Mouse (Mus musculus): Measurements from ENCODE around the gene Negr1. TPM values are rescaled to one million over a fixed set of nuclear protein-coding genes. Genes with fewer than 3 reads are reported as not detected.

Negr1 gene
- total and polyA plus RNA-seq, 3 experiments = 0.16 TPM; not detected in 2

DNA sequence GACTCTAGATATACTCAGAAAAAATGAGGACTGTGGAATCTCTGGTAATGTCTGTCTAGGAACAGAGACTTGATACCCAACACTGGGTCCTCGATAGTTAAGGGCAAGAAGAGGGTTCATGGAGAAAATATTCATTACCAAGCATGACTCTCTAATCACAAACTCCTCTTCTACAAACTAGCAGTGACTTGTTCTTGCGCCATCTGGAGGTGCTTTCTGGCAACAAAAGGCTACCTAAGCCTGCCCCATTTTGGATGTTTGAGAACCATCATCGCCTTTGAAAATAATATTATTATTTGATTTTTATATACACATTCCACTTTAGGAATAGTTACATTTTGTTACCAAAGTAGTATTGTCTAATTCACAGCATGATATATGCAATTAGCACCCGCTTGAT is 637.1 kb downstream of the Negr1 start:
- Histone ChIP-seq H3K4me1 (ENCODE audit: insufficient read depth, low read depth, low read length) (no peaks in the 10 kb centered on the region), H3K9me3 (replicated peaks) (peaks cover 13% of the 10 kb centered on the region), H3K27me3 (ENCODE audit: insufficient read depth, low read length) (no peaks in the 10 kb centered on the region), H3K36me3 (replicated peaks) (no peaks in the 10 kb centered on the region), H3K4me3 (ENCODE audit: low read depth, low read length) (no peak overlapping the region)
- ATAC-seq (ENCODE audit: extremely low read depth, insufficient number of reproducible peaks, low FRiP score, poor library complexity, severe bottlenecking) (no peak), DNase-seq (ENCODE audit: low spot score) (no peak)
- no peak for TF ChIP-seq TAL1 (conservative IDR thresholded peaks at IDR 0.05; ENCODE audit: low read depth, low read length)
- no peak for TF ChIP-seq GATA1 (IDR thresholded peaks at IDR 0.05; ENCODE audit: borderline replicate concordance, low read length)
- TF ChIP-seq GATA2 (IDR thresholded peaks at IDR 0.05; ENCODE audit: borderline replicate concordance, low read depth, low read length) = no peak
- TF ChIP-seq POLR2AphosphoS5 (IDR thresholded peaks at IDR 0.05; ENCODE audit: insufficient replicate concordance, low read depth, low read length) = no peak
- no peak for TF ChIP-seq CTCF (IDR thresholded peaks at IDR 0.05; ENCODE audit: low read depth, low read length)

DNA sequence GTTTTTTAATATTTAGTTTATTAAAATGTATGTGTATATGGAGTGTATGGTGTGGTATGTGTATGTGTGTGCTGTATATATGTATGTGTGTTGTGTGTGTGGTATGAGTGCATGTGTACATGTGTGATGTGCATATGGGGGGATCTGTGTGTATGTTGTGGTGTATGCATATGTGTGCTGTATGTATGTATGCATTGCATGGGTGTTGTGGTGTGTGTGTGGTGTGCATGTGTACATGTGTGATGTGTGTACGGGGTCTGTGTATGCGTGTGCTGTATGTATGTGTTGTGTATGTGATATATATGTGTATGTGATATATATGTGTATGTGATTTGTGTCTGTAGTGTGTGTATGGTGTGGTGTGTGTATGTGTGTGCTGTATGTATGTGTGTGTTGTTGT is 640.1 kb downstream of the Negr1 start:
- H3K9me3 ChIP-seq (replicated peaks) = peaks cover 15% of the 10 kb centered on the region
- H3K27me3 ChIP-seq (ENCODE audit: insufficient read depth, low read length) = no peaks in the 10 kb centered on the region
- no peaks in the 10 kb centered on the region for H3K36me3 ChIP-seq (replicated peaks)
- DNase-seq (ENCODE audit: low spot score) (no peak), ATAC-seq (ENCODE audit: extremely low read depth, insufficient number of reproducible peaks, low FRiP score, poor library complexity, severe bottlenecking) (no peak)
- TF ChIP-seq TAL1 (conservative IDR thresholded peaks at IDR 0.05; ENCODE audit: low read depth, low read length) (no peak), CTCF (IDR thresholded peaks at IDR 0.05; ENCODE audit: low read depth, low read length) (no peak)
- no peak overlapping the region for H3K4me3 ChIP-seq (ENCODE audit: low read depth, low read length)
- H3K4me1 ChIP-seq (ENCODE audit: insufficient read depth, low read depth, low read length) = no peaks in the 10 kb centered on the region

DNA sequence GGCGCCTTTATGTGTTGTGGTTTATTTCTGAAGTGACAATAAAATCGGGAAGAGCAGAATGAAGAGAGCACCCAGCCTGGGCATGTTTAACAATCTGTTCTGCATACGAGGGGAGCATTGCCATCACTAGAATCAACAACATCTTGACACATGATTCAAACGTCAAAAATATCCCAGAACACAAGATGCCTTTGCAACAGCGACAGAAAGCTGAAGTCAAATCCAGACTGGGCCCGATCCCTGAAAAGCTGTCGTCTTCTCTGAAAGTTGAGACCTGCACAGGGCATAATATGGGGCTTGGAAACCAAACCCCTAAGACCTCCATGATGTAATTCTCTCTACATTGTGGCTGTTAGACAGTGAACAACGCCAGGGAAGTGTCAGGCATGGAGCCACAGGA is 642.0 kb downstream of the Negr1 start:
- H3K4me3 ChIP-seq (ENCODE audit: low read depth, low read length) = no peak overlapping the region
- H3K4me1 ChIP-seq (ENCODE audit: insufficient read depth, low read depth, low read length) = no peaks in the 10 kb centered on the region
- TF ChIP-seq POLR2AphosphoS5 (IDR thresholded peaks at IDR 0.05; ENCODE audit: insufficient replicate concordance, low read depth, low read length) (no peak), GATA1 (IDR thresholded peaks at IDR 0.05; ENCODE audit: borderline replicate concordance, low read length) (no peak), CTCF (IDR thresholded peaks at IDR 0.05; ENCODE audit: low read depth, low read length) (no peak), GATA2 (IDR thresholded peaks at IDR 0.05; ENCODE audit: borderline replicate concordance, low read depth, low read length) (no peak), TAL1 (conservative IDR thresholded peaks at IDR 0.05; ENCODE audit: low read depth, low read length) (no peak)
- ATAC-seq (ENCODE audit: extremely low read depth, insufficient number of reproducible peaks, low FRiP score, poor library complexity, severe bottlenecking) (no peak), DNase-seq (ENCODE audit: low spot score) (no peak)
- H3K36me3 ChIP-seq (replicated peaks) = no peaks in the 10 kb centered on the region
- H3K9me3 ChIP-seq (replicated peaks) = peaks cover 15% of the 10 kb centered on the region
- H3K27me3 ChIP-seq (ENCODE audit: insufficient read depth, low read length) = no peaks in the 10 kb centered on the region

DNA sequence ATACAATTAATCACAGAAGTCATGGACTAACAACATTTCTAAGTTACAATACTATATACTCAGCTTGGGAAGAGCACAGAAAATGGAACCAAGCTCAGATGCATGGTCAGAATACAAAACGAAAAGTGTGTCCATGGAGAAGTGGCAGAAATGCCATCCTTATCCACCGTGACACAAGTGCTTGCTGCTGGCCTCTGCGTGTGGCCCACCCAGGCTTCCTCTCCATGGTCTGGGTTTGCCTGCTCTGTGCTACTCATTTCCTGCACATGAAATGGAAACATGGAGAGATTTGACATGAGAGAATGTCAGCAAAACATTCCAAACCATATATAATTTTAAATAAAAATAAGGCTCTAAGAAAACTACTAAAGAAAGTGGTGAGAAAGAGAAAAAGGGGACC is 645.2 kb downstream of the Negr1 start:
- H3K27me3 ChIP-seq (ENCODE audit: insufficient read depth, low read length) = no peaks in the 10 kb centered on the region
- TF ChIP-seq GATA2 (IDR thresholded peaks at IDR 0.05; ENCODE audit: borderline replicate concordance, low read depth, low read length) (no peak), POLR2AphosphoS5 (IDR thresholded peaks at IDR 0.05; ENCODE audit: insufficient replicate concordance, low read depth, low read length) (no peak), GATA1 (IDR thresholded peaks at IDR 0.05; ENCODE audit: borderline replicate concordance, low read length) (no peak), CTCF (IDR thresholded peaks at IDR 0.05; ENCODE audit: low read depth, low read length) (no peak), TAL1 (conservative IDR thresholded peaks at IDR 0.05; ENCODE audit: low read depth, low read length) (no peak)
- ATAC-seq (ENCODE audit: extremely low read depth, insufficient number of reproducible peaks, low FRiP score, poor library complexity, severe bottlenecking) = no peak
- DNase-seq (ENCODE audit: low spot score) = no peak
- H3K4me3 ChIP-seq (ENCODE audit: low read depth, low read length) = no peak overlapping the region
- H3K36me3 ChIP-seq (replicated peaks) = no peaks in the 10 kb centered on the region
- peaks cover 23% of the 10 kb centered on the region for H3K9me3 ChIP-seq (replicated peaks)
- no peaks in the 10 kb centered on the region for H3K4me1 ChIP-seq (ENCODE audit: insufficient read depth, low read depth, low read length)

DNA sequence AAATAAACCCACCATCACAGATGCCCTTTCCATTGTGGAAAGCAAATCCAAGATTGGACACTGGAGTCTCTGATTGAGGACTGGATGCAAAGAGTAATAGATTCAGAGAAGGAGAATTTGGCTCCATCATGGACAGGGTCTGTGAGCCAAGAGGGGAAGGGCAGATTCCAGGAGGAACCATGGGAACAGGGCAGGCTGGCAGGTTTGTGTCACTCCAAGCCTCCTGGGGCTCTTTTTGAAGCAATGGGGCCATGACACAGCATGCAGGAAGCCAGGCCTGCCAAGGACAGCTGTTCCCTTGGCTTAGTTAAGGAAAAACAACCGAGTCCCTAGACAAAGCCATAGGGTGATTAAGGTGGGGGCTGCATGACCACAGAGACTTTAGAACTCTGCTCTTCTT is 647.4 kb downstream of the Negr1 start:
- Histone ChIP-seq H3K36me3 (replicated peaks) (no peaks in the 10 kb centered on the region), H3K27me3 (ENCODE audit: insufficient read depth, low read length) (no peaks in the 10 kb centered on the region), H3K4me3 (ENCODE audit: low read depth, low read length) (no peak overlapping the region), H3K4me1 (ENCODE audit: insufficient read depth, low read depth, low read length) (no peaks in the 10 kb centered on the region), H3K9me3 (replicated peaks) (peaks cover 25% of the 10 kb centered on the region)
- TF ChIP-seq POLR2AphosphoS5 (IDR thresholded peaks at IDR 0.05; ENCODE audit: insufficient replicate concordance, low read depth, low read length) (no peak), GATA2 (IDR thresholded peaks at IDR 0.05; ENCODE audit: borderline replicate concordance, low read depth, low read length) (no peak), CTCF (IDR thresholded peaks at IDR 0.05; ENCODE audit: low read depth, low read length) (no peak), GATA1 (IDR thresholded peaks at IDR 0.05; ENCODE audit: borderline replicate concordance, low read length) (no peak), TAL1 (conservative IDR thresholded peaks at IDR 0.05; ENCODE audit: low read depth, low read length) (no peak)
- ATAC-seq (ENCODE audit: extremely low read depth, insufficient number of reproducible peaks, low FRiP score, poor library complexity, severe bottlenecking) (no peak), DNase-seq (ENCODE audit: low spot score) (no peak)

DNA sequence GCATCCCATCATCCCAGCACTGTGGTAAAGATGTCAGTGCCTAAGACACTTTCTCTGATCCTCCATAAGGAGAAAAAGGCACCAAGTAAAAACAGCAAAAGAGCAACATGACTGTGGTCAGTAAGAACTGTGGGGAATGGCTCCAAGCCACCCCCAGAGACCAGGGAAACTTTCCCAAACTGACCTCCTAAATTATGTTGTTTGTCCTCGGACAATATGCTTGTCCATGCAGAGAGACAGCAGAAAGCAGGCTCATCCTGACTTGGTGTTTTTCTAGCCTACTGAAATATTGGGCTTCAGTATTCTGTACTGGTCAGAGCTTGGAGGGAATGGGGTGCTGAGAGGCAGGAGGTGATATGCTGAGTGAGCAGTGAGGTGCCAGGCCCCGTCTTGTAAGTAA is 647.8 kb downstream of the Negr1 start:
- Histone ChIP-seq H3K4me1 (ENCODE audit: insufficient read depth, low read depth, low read length) (no peaks in the 10 kb centered on the region), H3K9me3 (replicated peaks) (peaks cover 25% of the 10 kb centered on the region), H3K36me3 (replicated peaks) (no peaks in the 10 kb centered on the region), H3K4me3 (ENCODE audit: low read depth, low read length) (no peak overlapping the region), H3K27me3 (ENCODE audit: insufficient read depth, low read length) (no peaks in the 10 kb centered on the region)
- ATAC-seq (ENCODE audit: extremely low read depth, insufficient number of reproducible peaks, low FRiP score, poor library complexity, severe bottlenecking) = no peak
- TF ChIP-seq GATA1 (IDR thresholded peaks at IDR 0.05; ENCODE audit: borderline replicate concordance, low read length) (no peak), GATA2 (IDR thresholded peaks at IDR 0.05; ENCODE audit: borderline replicate concordance, low read depth, low read length) (no peak), POLR2AphosphoS5 (IDR thresholded peaks at IDR 0.05; ENCODE audit: insufficient replicate concordance, low read depth, low read length) (no peak), CTCF (IDR thresholded peaks at IDR 0.05; ENCODE audit: low read depth, low read length) (no peak), TAL1 (conservative IDR thresholded peaks at IDR 0.05; ENCODE audit: low read depth, low read length) (no peak)
- no peak for DNase-seq (ENCODE audit: low spot score)
